Mouse (Mus musculus): ENCODE data around the gene Slc41a3. TPM values are rescaled to one million over a fixed set of nuclear protein-coding genes. Genes with fewer than 3 reads are reported as not detected.
"Not testable (repeated sequence)": the region's sequence is repeated elsewhere in the genome, so short reads cannot be mapped to it uniquely, and the experiment has no call there.

The Slc41a3 gene
- polyA plus RNA-seq, 1 experiment from 2014 or later, result 10.7 TPM

- WGBS, result 42% methylated on average over 2 of the region's 2 CpGs
- Histone ChIP-seq H3K27me3 (no peaks in the 10 kb centered on the region), H3K4me3 (no peak overlapping the region), H3K27ac (no peak overlapping the region), H3K9me3 (replicated peaks) (no peaks in the 10 kb centered on the region), H3K9ac (no peak overlapping the region), H3K4me1 (replicated peaks) (no peaks in the 10 kb centered on the region), H3K36me3 (no peaks in the 10 kb centered on the region), H3K4me2 (no peak overlapping the region)
- no peak for ATAC-seq (replicated peaks; ENCODE audit: insufficient number of reproducible peaks, insufficient read depth, low FRiP score, low read depth)
Observed at GRCm38 (mm10) chr6:90653736-90654135, 49.2 kb downstream of the Slc41a3 start.

DNA sequence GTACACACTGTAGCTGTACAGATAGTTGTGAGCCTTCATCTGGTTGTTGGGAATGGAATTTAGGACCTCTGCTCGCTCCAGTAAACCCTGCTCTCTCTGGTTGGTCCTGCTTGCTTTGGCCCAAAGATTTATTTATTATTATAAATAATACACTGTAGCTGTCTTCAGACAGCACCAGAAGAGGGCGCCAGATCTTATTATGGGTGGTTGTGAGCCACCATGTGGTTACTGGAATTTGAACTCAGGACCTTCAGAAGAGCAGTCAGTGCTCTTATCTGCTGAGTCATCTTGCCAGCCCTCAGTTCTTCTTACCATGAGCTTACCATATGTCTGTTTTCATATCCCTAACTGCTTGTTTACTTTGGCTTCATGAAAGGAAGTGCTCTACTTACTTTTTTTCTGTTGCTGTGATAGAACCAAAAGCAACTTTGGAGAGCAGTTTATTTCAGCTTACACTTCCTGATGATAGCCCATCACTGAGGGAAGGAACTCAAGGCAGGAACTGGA is 51.9 kb downstream of the Slc41a3 start:
- 72% methylated on average over 2 of the region's 2 CpGs for WGBS
- not testable (repeated sequence) for H3K4me2 ChIP-seq; H3K27me3 ChIP-seq; H3K9ac ChIP-seq; H3K4me3 ChIP-seq; H3K36me3 ChIP-seq; H3K27ac ChIP-seq; ATAC-seq (replicated peaks; ENCODE audit: insufficient number of reproducible peaks, insufficient read depth, low FRiP score, low read depth); H3K9me3 ChIP-seq (replicated peaks)
- peaks cover 26% of the 10 kb centered on the region for H3K4me1 ChIP-seq (replicated peaks)

GRCm38 (mm10) chr6:90659913-90660312 is 55.4 kb downstream of the Slc41a3 start:
- Histone ChIP-seq H3K9me3 (replicated peaks) (no peaks in the 10 kb centered on the region), H3K4me1 (replicated peaks) (peaks cover 32% of the 10 kb centered on the region), H3K4me2 (no peak overlapping the region), H3K27me3 (no peaks in the 10 kb centered on the region), H3K9ac (no peak overlapping the region), H3K27ac (peak overlapping the region; percentile 49), H3K36me3 (peaks cover 24% of the 10 kb centered on the region), H3K4me3 (no peak overlapping the region)
- 44% methylated on average over 2 of the region's 2 CpGs for WGBS
- no peak for ATAC-seq (replicated peaks; ENCODE audit: insufficient number of reproducible peaks, insufficient read depth, low FRiP score, low read depth)

DNA sequence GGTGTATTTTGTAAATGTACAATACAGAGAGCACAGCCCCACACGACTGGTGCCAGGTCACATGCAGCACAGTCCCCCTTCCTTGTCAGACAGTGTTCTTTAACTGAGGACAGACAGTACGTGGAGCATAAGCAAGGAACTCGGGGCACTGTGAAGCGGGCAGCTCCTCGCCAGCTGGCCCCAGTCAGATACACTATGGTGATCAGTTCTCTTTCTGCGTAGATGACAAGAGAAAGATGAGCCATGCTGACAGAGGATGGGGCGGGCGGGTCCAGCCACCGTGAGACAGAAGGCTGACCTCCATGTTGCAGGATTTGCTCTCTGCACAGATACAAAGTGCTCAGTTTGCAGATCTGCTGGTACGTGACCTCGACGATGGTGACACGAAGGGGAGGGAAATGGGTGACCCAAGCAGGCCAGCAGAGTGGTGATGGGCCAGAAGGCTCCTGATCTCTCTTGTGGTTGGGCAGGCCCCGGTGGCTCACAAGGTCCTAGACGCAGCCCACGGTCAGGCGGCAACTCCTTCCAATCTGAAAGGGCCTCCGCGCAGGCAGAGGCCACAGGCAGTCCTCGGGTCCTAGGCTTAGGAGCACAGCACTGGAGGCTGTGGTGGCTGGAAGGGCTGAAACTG is 56.0 kb downstream of the Slc41a3 start:
- Histone ChIP-seq H3K4me3 (no peak overlapping the region), H3K36me3 (peaks cover 30% of the 10 kb centered on the region), H3K27me3 (no peaks in the 10 kb centered on the region), H3K9ac (no peak overlapping the region), H3K27ac (peak overlapping the region; percentile 49), H3K9me3 (replicated peaks) (no peaks in the 10 kb centered on the region), H3K4me2 (no peak overlapping the region), H3K4me1 (replicated peaks) (peaks cover 32% of the 10 kb centered on the region)
- no peak for ATAC-seq (replicated peaks; ENCODE audit: insufficient number of reproducible peaks, insufficient read depth, low FRiP score, low read depth)
- 72% methylated on average over 20 of the region's 20 CpGs for WGBS

DNA sequence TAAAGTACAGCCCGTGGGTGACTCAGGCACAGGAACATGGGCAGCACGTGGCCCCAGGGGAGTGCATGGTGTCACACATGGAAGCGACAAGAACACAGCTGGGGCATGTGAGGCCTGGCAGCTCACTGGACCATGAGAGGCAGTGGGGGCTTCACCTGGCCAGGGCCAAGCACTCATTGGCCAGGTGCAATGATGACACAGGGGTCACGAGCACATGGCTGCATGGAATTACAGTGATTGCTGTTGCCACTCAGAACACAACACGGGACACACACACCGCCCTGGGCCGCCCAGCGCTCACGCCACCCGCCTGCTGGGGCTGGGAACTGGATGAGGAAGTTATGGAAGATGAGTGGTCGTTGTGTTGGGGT is 56.5 kb downstream of the Slc41a3 start:
- Histone ChIP-seq H3K27ac (peak overlapping the region; percentile 49), H3K27me3 (no peaks in the 10 kb centered on the region), H3K36me3 (peaks cover 35% of the 10 kb centered on the region), H3K4me2 (no peak overlapping the region), H3K4me1 (replicated peaks) (peaks cover 32% of the 10 kb centered on the region), H3K4me3 (no peak overlapping the region), H3K9me3 (replicated peaks) (no peaks in the 10 kb centered on the region), H3K9ac (no peak overlapping the region)
- no peak for ATAC-seq (replicated peaks; ENCODE audit: insufficient number of reproducible peaks, insufficient read depth, low FRiP score, low read depth)
- 81% methylated on average over 11 of the region's 11 CpGs for WGBS

GRCm38 (mm10) chr6:90662148-90662547 is 57.6 kb downstream of the Slc41a3 start:
- Histone ChIP-seq H3K4me3 (no peak overlapping the region), H3K4me2 (no peak overlapping the region), H3K9me3 (replicated peaks) (no peaks in the 10 kb centered on the region), H3K9ac (no peak overlapping the region), H3K27ac (no peak overlapping the region), H3K36me3 (peaks cover 45% of the 10 kb centered on the region), H3K4me1 (replicated peaks) (peaks cover 32% of the 10 kb centered on the region), H3K27me3 (no peaks in the 10 kb centered on the region)
- 0 out of 2 replicates have a peak, but pooled peaks have one; percentile 7 for ATAC-seq (replicated peaks; ENCODE audit: insufficient number of reproducible peaks, insufficient read depth, low FRiP score, low read depth)
- WGBS, result 92% methylated on average over 5 of the region's 5 CpGs

DNA sequence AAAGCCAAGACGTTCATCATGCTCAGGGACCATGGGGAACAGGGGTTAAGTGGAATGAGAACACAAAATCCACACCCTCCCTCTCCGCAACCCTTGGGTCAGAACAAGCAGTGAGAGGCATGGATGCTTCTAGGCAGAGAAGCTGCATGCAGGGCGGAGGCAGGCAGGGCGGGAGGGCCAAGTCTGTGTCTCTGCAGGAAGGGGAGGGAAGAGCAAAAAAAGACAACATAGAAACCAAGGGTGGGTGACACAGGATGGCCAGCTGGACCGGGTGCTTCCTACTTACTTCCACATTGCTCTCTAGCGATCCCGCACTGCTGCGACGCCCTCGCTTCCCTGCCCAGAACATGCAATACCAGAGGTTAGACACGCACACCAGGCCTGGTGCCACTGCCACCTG is 59.2 kb downstream of the Slc41a3 start:
- peaks cover 32% of the 10 kb centered on the region for H3K4me1 ChIP-seq (replicated peaks)
- no peak for ATAC-seq (replicated peaks; ENCODE audit: insufficient number of reproducible peaks, insufficient read depth, low FRiP score, low read depth)
- WGBS, result 81% methylated on average over 11 of the region's 11 CpGs
- no peak overlapping the region for H3K4me2 ChIP-seq
- H3K36me3 ChIP-seq, result peaks cover 61% of the 10 kb centered on the region
- H3K27ac ChIP-seq, result peak overlapping the region; percentile 54
- no peaks in the 10 kb centered on the region for H3K27me3 ChIP-seq
- H3K9me3 ChIP-seq (replicated peaks), result no peaks in the 10 kb centered on the region
- no peak overlapping the region for H3K4me3 ChIP-seq
- no peak overlapping the region for H3K9ac ChIP-seq

DNA sequence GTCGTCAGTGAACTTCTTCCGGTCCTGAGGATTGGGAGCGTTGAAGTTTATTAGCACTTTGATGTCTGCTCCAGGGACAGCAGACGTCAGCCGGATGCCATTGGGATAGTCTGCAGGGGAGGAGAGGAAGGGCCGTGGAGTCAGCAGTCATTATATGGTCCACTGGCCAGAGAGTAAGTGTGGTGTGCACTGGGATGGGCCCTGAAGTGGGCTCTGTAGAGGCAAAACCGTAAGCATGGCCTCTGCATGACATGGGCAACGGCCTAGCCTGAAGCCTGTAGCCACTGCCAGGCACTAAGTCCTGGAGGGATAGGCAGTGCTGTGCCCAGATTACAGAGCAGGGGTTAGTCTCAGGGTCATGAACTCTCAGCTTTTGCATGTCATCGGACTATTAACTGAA is 64.2 kb downstream of the Slc41a3 start:
- Histone ChIP-seq H3K36me3 (peaks cover 92% of the 10 kb centered on the region), H3K27ac (no peak overlapping the region), H3K27me3 (no peaks in the 10 kb centered on the region), H3K4me3 (no peak overlapping the region), H3K9ac (no peak overlapping the region), H3K4me2 (no peak overlapping the region), H3K9me3 (replicated peaks) (no peaks in the 10 kb centered on the region), H3K4me1 (replicated peaks) (no peaks in the 10 kb centered on the region)
- no peak for ATAC-seq (replicated peaks; ENCODE audit: insufficient number of reproducible peaks, insufficient read depth, low FRiP score, low read depth)
- 85% methylated on average over 9 of the region's 9 CpGs for WGBS

- no peak overlapping the region for H3K4me2 ChIP-seq
- peaks cover 57% of the 10 kb centered on the region for H3K36me3 ChIP-seq
- H3K9ac ChIP-seq, result no peak overlapping the region
- peaks cover 25% of the 10 kb centered on the region for H3K4me1 ChIP-seq (replicated peaks)
- peak overlapping the region; percentile 74 for H3K27ac ChIP-seq
- WGBS, result 73% methylated on average over 4 of the region's 4 CpGs
- no peaks in the 10 kb centered on the region for H3K9me3 ChIP-seq (replicated peaks)
- peak; percentile 74 for ATAC-seq (replicated peaks; ENCODE audit: insufficient number of reproducible peaks, insufficient read depth, low FRiP score, low read depth)
- no peak overlapping the region for H3K4me3 ChIP-seq
- H3K27me3 ChIP-seq, result no peaks in the 10 kb centered on the region
Observed at GRCm38 (mm10) chr6:90678759-90679158, 74.2 kb downstream of the Slc41a3 start.

GRCm38 (mm10) chr6:90680401-90680800 is 75.9 kb downstream of the Slc41a3 start:
- Histone ChIP-seq H3K27me3 (no peaks in the 10 kb centered on the region), H3K9me3 (replicated peaks) (no peaks in the 10 kb centered on the region), H3K4me2 (no peak overlapping the region), H3K36me3 (peaks cover 41% of the 10 kb centered on the region), H3K4me3 (no peak overlapping the region), H3K4me1 (replicated peaks) (peaks cover 40% of the 10 kb centered on the region), H3K27ac (no peak overlapping the region), H3K9ac (no peak overlapping the region)
- WGBS, result 65% methylated on average over 12 of the region's 12 CpGs
- no peak for ATAC-seq (replicated peaks; ENCODE audit: insufficient number of reproducible peaks, insufficient read depth, low FRiP score, low read depth)

DNA sequence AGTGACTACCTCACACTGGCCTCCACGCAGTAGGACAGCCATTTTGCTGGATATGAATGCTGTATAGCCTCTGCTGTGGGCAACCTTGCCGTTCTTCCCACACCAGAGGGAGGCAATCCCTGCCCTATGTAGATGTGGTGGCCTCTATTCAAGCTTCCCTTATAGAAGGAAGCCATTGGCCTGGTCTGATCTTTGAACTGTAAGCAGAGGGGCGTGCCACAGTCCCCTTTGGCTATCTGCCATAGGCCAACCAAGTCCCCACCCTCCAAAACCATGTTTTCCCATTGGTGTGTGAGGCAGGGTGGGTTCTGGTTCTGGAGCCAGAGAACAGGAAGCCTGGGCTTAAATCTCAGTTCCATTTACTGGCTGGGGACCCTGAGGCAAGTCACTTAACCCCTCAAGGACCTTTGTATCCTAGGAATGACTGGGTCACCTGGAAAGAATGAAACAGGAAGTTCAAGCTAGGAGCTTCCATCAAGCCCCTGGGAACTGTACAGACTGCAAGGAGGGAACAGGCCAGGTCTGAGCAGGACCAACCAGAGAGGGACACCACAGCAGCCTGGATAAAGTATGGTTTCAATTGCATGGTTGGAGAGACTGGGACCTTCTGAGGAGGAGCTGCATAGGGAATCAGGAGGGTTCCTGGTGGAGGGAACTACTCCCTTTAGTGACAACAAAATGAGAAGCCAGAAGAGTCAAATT is 79.5 kb downstream of the Slc41a3 start:
- H3K4me1 ChIP-seq (replicated peaks), result peaks cover 71% of the 10 kb centered on the region
- H3K4me3 ChIP-seq, result no peak overlapping the region
- no peak overlapping the region for H3K9ac ChIP-seq

GRCm38 (mm10) chr6:90686812-90687211 is 82.3 kb downstream of the Slc41a3 start:
- H3K4me1 ChIP-seq (replicated peaks), result peaks cover 75% of the 10 kb centered on the region
- H3K36me3 ChIP-seq, result peaks cover 25% of the 10 kb centered on the region
- no peak overlapping the region for H3K4me3 ChIP-seq
- H3K9ac ChIP-seq, result no peak overlapping the region
- no peak overlapping the region for H3K4me2 ChIP-seq
- ATAC-seq (replicated peaks; ENCODE audit: insufficient number of reproducible peaks, insufficient read depth, low FRiP score, low read depth), result no peak
- H3K27me3 ChIP-seq, result no peaks in the 10 kb centered on the region
- WGBS, result 79% methylated on average over 1 of the region's 1 CpGs
- no peaks in the 10 kb centered on the region for H3K9me3 ChIP-seq (replicated peaks)
- no peak overlapping the region for H3K27ac ChIP-seq

More for the DNA sequence above, 79.5 kb downstream of the Slc41a3 start:
- no peak for ATAC-seq (replicated peaks; ENCODE audit: insufficient number of reproducible peaks, insufficient read depth, low FRiP score, low read depth)
- Histone ChIP-seq H3K4me2 (no peak overlapping the region), H3K27me3 (no peaks in the 10 kb centered on the region), H3K36me3 (peaks cover 13% of the 10 kb centered on the region), H3K27ac (0 out of 2 replicates have a peak overlapping the region, but pooled peaks have one; percentile 15), H3K9me3 (replicated peaks) (no peaks in the 10 kb centered on the region)
- 73% methylated on average over 3 of the region's 3 CpGs for WGBS
